Mouse (Mus musculus): ENCODE measurements around the gene Fuca1. TPM values are rescaled to one million over a fixed set of nuclear protein-coding genes. Genes with fewer than 3 reads are reported as not detected.

The Fuca1 gene
- total and polyA plus RNA-seq, 3 experiments = 32.6 to 77.6 (median 66.5) TPM

GRCm38 (mm10) chr4:135963457-135964193 is 43.1 kb downstream of the Fuca1 start, which contains the start of gene Gale (continued):
- TF ChIP-seq HCFC1 (IDR thresholded peaks at IDR 0.05; ENCODE audit: low read depth, low read length) = peak; percentile 90
- TF ChIP-seq CHD1 (IDR thresholded peaks at IDR 0.05; ENCODE audit: low read depth, low read length) = 0 out of 2 replicates have a peak, but pooled peaks have one; percentile 44
- no peak for TF ChIP-seq MAFK (IDR thresholded peaks at IDR 0.05; ENCODE audit: insufficient replicate concordance, low read length)
- TF ChIP-seq PAX5 (IDR thresholded peaks at IDR 0.05; ENCODE audit: low read length) = no peak
- TF ChIP-seq SIN3A (IDR thresholded peaks at IDR 0.05; ENCODE audit: low read length) = peak; percentile 99
- no peak for TF ChIP-seq ZC3H11A (IDR thresholded peaks at IDR 0.05; ENCODE audit: low read depth, low read length)
- peak; percentile 72; the same call in 1 of the 2 replicates for TF ChIP-seq MXI1 (IDR thresholded peaks at IDR 0.05; ENCODE audit: low read depth, low read length)
- no peak for TF ChIP-seq UBTF (IDR thresholded peaks at IDR 0.05; ENCODE audit: low read depth, low read length)

GRCm38 (mm10) chr4:135964426-135964825 is 43.9 kb downstream of the Fuca1 start:
- Histone ChIP-seq H3K4me3 (replicated peaks in 1 of 3; ENCODE audit: low read depth in 2 of 3, low read length in 2 of 3, poor library complexity in 1 of 3) (peak overlapping the region; percentile 61 to 79 (median 78)), H3K9me3 (replicated peaks; ENCODE audit: low read length) (no peaks in the 10 kb centered on the region), H3K4me2 (ENCODE audit: insufficient read depth, low read depth, poor library complexity, severe bottlenecking) (peak overlapping the region; percentile 53), H3K36me3 (replicated peaks in 1 of 2; ENCODE audit: control insufficient read depth in 1 of 2, insufficient read depth in 1 of 2, low read length in 1 of 2) (peaks cover 41 to 71% of the 10 kb centered on the region in 2 experiments), H3K79me2 (replicated peaks; ENCODE audit: control insufficient read depth, extremely low read depth, insufficient read depth, poor library complexity, severe bottlenecking) (no peaks in the 10 kb centered on the region), H3K27me3 (replicated peaks) (no peaks in the 10 kb centered on the region), H3K27ac (ENCODE audit: insufficient read depth, low read depth) (no peak overlapping the region), H3K9ac (ENCODE audit: insufficient read depth, low read depth) (peak overlapping the region; percentile 61), H3K4me1 (ENCODE audit: control insufficient read depth in 1 of 2, insufficient read depth in 2 of 2) (peaks cover 7 to 27% of the 10 kb centered on the region in 2 experiments; a peak in 3 of 4 replicates)
- in situ Hi-C loops (cut with MboI; ENCODE audit: low pct_ligation_motif_present, low pct_unique_long_range_greater_than_20kb, low sequenced_read_pairs) = no loop called here
- TF ChIP-seq CHD2 (IDR thresholded peaks at IDR 0.05; ENCODE audit: low read length) = no peak
- TF ChIP-seq PAX5 (IDR thresholded peaks at IDR 0.05; ENCODE audit: low read length) = no peak
- TF ChIP-seq MAX (IDR thresholded peaks at IDR 0.05; ENCODE audit: low read length) = no peak
- no peak for DNase-seq (ENCODE audit: extremely low read depth)
- dilution Hi-C loops (cut with MboI; ENCODE audit: extremely low pct_ligation_motif_present, extremely low pct_unique_long_range_greater_than_20kb, low sequenced_read_pairs) = no loop called here

GRCm38 (mm10) chr4:135965113-135965512 is 44.6 kb downstream of the Fuca1 start:
- H3K4me1 ChIP-seq (ENCODE audit: control insufficient read depth in 1 of 2, insufficient read depth in 2 of 2) = peaks cover 7 to 27% of the 10 kb centered on the region in 2 experiments; a peak in 3 of 4 replicates
- 0 out of 2 replicates have a peak overlapping the region, but pooled peaks have one; percentile 53 for H3K4me2 ChIP-seq (ENCODE audit: insufficient read depth, low read depth, poor library complexity, severe bottlenecking)
- H3K4me3 ChIP-seq (replicated peaks in 1 of 3; ENCODE audit: low read depth in 2 of 3, low read length in 2 of 3, poor library complexity in 1 of 3) = no peak overlapping the region
- no peak for TF ChIP-seq ZC3H11A (IDR thresholded peaks at IDR 0.05; ENCODE audit: low read depth, low read length)
- no peak for TF ChIP-seq CTCF (conservative IDR thresholded peaks at IDR 0.05 in 1 of 2, IDR thresholded peaks at IDR 0.05 in 1 of 2; ENCODE audit: low read depth in 2 of 2, low read length in 2 of 2)
- no peak for TF ChIP-seq RAD21 (IDR thresholded peaks at IDR 0.05; ENCODE audit: low read depth, low read length)
- no peak for TF ChIP-seq IRF4 (IDR thresholded peaks at IDR 0.05; ENCODE audit: low read depth, low read length)
- dilution Hi-C loops (cut with MboI; ENCODE audit: extremely low pct_ligation_motif_present, extremely low pct_unique_long_range_greater_than_20kb, low sequenced_read_pairs) = no loop called here
- in situ Hi-C loops (cut with MboI; ENCODE audit: low pct_ligation_motif_present, low pct_unique_long_range_greater_than_20kb, low sequenced_read_pairs) = no loop called here
- H3K27ac ChIP-seq (ENCODE audit: insufficient read depth, low read depth) = no peak overlapping the region
- H3K9ac ChIP-seq (ENCODE audit: insufficient read depth, low read depth) = no peak overlapping the region
- H3K9me3 ChIP-seq (replicated peaks; ENCODE audit: low read length) = no peaks in the 10 kb centered on the region
- H3K36me3 ChIP-seq (replicated peaks in 1 of 2; ENCODE audit: control insufficient read depth in 1 of 2, insufficient read depth in 1 of 2, low read length in 1 of 2) = peaks cover 45 to 71% of the 10 kb centered on the region in 2 experiments
- no peaks in the 10 kb centered on the region for H3K27me3 ChIP-seq (replicated peaks)
- no peak for DNase-seq (ENCODE audit: extremely low read depth)
- no peaks in the 10 kb centered on the region for H3K79me2 ChIP-seq (replicated peaks; ENCODE audit: control insufficient read depth, extremely low read depth, insufficient read depth, poor library complexity, severe bottlenecking)

Data from CH12.LX (cell line).